Mouse (Mus musculus) heart, adult 9 months (tissue): ENCODE data around the gene Tfam.

Experiments used
- DNase-seq, 2 experiments: peaks; one replicate each; pipeline ENCODE4 v3.0.0; 2022; ENCODE audit warnings: low spot score in 2 of 2

The Tfam gene

GRCm38 (mm10) chr10:71225894-71226293, 12.2 kb downstream of the Tfam start:
- DNase-seq, result peak; percentile 35 to 73

GRCm38 (mm10) chr10:71223101-71223500, 15.0 kb downstream of the Tfam start:
- DNase-seq, result no peak

- no peak for DNase-seq
Observed at GRCm38 (mm10) chr10:71222639-71223038, 15.4 kb downstream of the Tfam start.

- DNase-seq, result peak; percentile 60 to 82
Observed at GRCm38 (mm10) chr10:71218228-71218892, 19.7 kb downstream of the Tfam start.

GRCm38 (mm10) chr10:71215996-71216395, 22.1 kb downstream of the Tfam start:
- DNase-seq, result no peak

GRCm38 (mm10) chr10:71201512-71201911, 36.6 kb downstream of the Tfam start:
- no peak for DNase-seq

- no peak for DNase-seq
Observed at GRCm38 (mm10) chr10:71200964-71201363, 37.1 kb downstream of the Tfam start.

GRCm38 (mm10) chr10:71198676-71199075, 39.4 kb downstream of the Tfam start:
- peak; percentile 61 to 65 for DNase-seq

GRCm38 (mm10) chr10:71197036-71197785, 40.9 kb downstream of the Tfam start:
- DNase-seq, result peak; percentile 38 to 50

- peak; percentile 58 to 79 for DNase-seq
Observed at GRCm38 (mm10) chr10:71195501-71195900, 42.6 kb downstream of the Tfam start.

- peak in 1 of 2 experiments; percentile 24 for DNase-seq
Observed at GRCm38 (mm10) chr10:71194713-71195112, 43.4 kb downstream of the Tfam start.

- DNase-seq, result no peak
Observed at GRCm38 (mm10) chr10:71193319-71193718, 44.8 kb downstream of the Tfam start.

GRCm38 (mm10) chr10:71192886-71193285, 45.2 kb downstream of the Tfam start:
- DNase-seq, result peak; percentile 64 to 74

GRCm38 (mm10) chr10:71188681-71189080, 49.4 kb downstream of the Tfam start:
- DNase-seq, result no peak

GRCm38 (mm10) chr10:71185059-71185458, 53.0 kb downstream of the Tfam start:
- DNase-seq, result no peak

- no peak for DNase-seq
Observed at GRCm38 (mm10) chr10:71183339-71184031, 54.6 kb downstream of the Tfam start.

- DNase-seq, result no peak
Observed at GRCm38 (mm10) chr10:71181931-71182330, 56.1 kb downstream of the Tfam start.

- DNase-seq, result no peak
Observed at GRCm38 (mm10) chr10:71181091-71181490, 57.0 kb downstream of the Tfam start.

GRCm38 (mm10) chr10:71180057-71180456, 58.0 kb downstream of the Tfam start:
- DNase-seq, result no peak

GRCm38 (mm10) chr10:71177201-71177600, 60.9 kb downstream of the Tfam start:
- DNase-seq, result no peak

GRCm38 (mm10) chr10:71176341-71176740, 61.7 kb downstream of the Tfam start:
- DNase-seq, result no peak
